Mouse (Mus musculus) heart, embryonic 15.5 days (tissue): ENCODE measurements around the gene Stx1b. TPM values are rescaled to one million over a fixed set of nuclear protein-coding genes. Genes with fewer than 3 reads are reported as not detected.
A peak's percentile ranks its signal among the peaks of the same experiment; 100 is the strongest.

Experiments
- ATAC-seq: fragments of 200-750 bp; cut with Nextera tagmentation; replicated peaks from 2 replicates; pipeline ENCODE4 v1.8.0; 2017; ENCODE audit warnings: low read depth, moderate TSS enrichment; ENCODE audit not compliant: insufficient number of reproducible peaks, insufficient read depth, low FRiP score
- H3K27ac ChIP-seq: fragments of 300-500 bp; sonication (generic); 2 replicates; pipeline ENCODE4 v1.5.1; 2015; ENCODE audit warnings: mild to moderate bottlenecking, inconsistent platforms
- H3K27me3 ChIP-seq: fragments of 300-500 bp; sonication (generic); 2 replicates; pipeline ENCODE4 v1.6.1; 2015; ENCODE audit warnings: inconsistent platforms
- H3K36me3 ChIP-seq: fragments of 300-500 bp; sonication (generic); 2 replicates; pipeline ENCODE4 v1.6.1; 2015; ENCODE audit warnings: mild to moderate bottlenecking, inconsistent platforms
- H3K4me1 ChIP-seq: fragments of 300-500 bp; sonication (generic); replicated peaks from 2 replicates; pipeline ENCODE4 v1.6.1; 2015; ENCODE audit warnings: inconsistent platforms
- H3K4me2 ChIP-seq: fragments of 300-500 bp; sonication (generic); 2 replicates; pipeline ENCODE4 v1.6.1; 2015; ENCODE audit warnings: inconsistent platforms, mild to moderate bottlenecking, moderate library complexity
- H3K4me3 ChIP-seq: fragments of 300-500 bp; sonication (generic); 2 replicates; pipeline ENCODE4 v1.5.1; 2015; ENCODE audit warnings: mild to moderate bottlenecking, inconsistent platforms
- H3K9ac ChIP-seq: fragments of 300-500 bp; sonication (generic); 2 replicates; pipeline ENCODE4 v1.6.1; 2015; ENCODE audit warnings: mild to moderate bottlenecking, inconsistent platforms
- H3K9me3 ChIP-seq: fragments of 300-500 bp; sonication (generic); replicated peaks from 2 replicates; pipeline ENCODE4 v1.6.1; 2016; ENCODE audit warnings: inconsistent platforms
- WGBS: fragments of 180-500 bp; shearing (Covaris S2); methylation state at CpG from one replicate; pipeline ENCODE4 v1.1.7; 2015; ENCODE audit warnings: mixed read lengths; 5-methylcytosine and 5-hydroxymethylcytosine counted together
- polyA plus RNA-seq: library from polyadenylated mRNA; unstranded; fragments of >200 nt; fragmentation: Nextera tagmentation; extraction: Ambion mirVana; gene quantifications from 2 replicates; pipeline ENCODE4 v1.2.1, GENCODE M21; 2015

The Stx1b gene
- polyA plus RNA-seq, 1 experiment from 2014 or later: 1.4 TPM

- no peak overlapping the region for H3K4me3 ChIP-seq
- no peaks in the 10 kb centered on the region; the same call in 1 of the 2 replicates for H3K27me3 ChIP-seq
- H3K36me3 ChIP-seq: no peaks in the 10 kb centered on the region
- no peak overlapping the region for H3K4me2 ChIP-seq
- 51% methylated on average over 15 of the region's 15 CpGs for WGBS
- no peaks in the 10 kb centered on the region for H3K9me3 ChIP-seq
- H3K9ac ChIP-seq: no peak overlapping the region
- ATAC-seq: peak; percentile 44; the same call in 1 of the 2 replicates
- H3K27ac ChIP-seq: peak overlapping the region; percentile 0; the same call in 1 of the 2 replicates
- H3K4me1 ChIP-seq: peaks cover 21% of the 10 kb centered on the region
Observed at GRCm38 (mm10) chr7:127815954-127816821, 8.2 kb downstream of the Stx1b start.

GRCm38 (mm10) chr7:127815116-127815665 lies 9.2 kb downstream of the Stx1b start:
- ATAC-seq: no peak
- Histone ChIP-seq H3K4me1 (peaks cover 21% of the 10 kb centered on the region), H3K27ac (peak overlapping the region; percentile 0; the same call in 1 of the 2 replicates), H3K36me3 (no peaks in the 10 kb centered on the region), H3K4me3 (no peak overlapping the region), H3K27me3 (no peaks in the 10 kb centered on the region; the same call in 1 of the 2 replicates), H3K9ac (no peak overlapping the region), H3K4me2 (no peak overlapping the region), H3K9me3 (no peaks in the 10 kb centered on the region)
- 86% methylated on average over 15 of the region's 15 CpGs for WGBS

- H3K9ac ChIP-seq: peak overlapping the region; percentile 8; the same call in 1 of the 2 replicates
- WGBS: 61% methylated on average over 19 of the region's 19 CpGs
- ATAC-seq: peak; percentile 79
Observed at GRCm38 (mm10) chr7:127814241-127814921, 10.0 kb downstream of the Stx1b start.

GRCm38 (mm10) chr7:127813821-127814220 lies 10.5 kb downstream of the Stx1b start:
- H3K4me1 ChIP-seq: peaks cover 21% of the 10 kb centered on the region
- H3K4me2 ChIP-seq: peak overlapping the region; percentile 45
- no peaks in the 10 kb centered on the region for H3K36me3 ChIP-seq
- H3K27ac ChIP-seq: peak overlapping the region; percentile 88
- no peak for ATAC-seq
- 0 out of 2 replicates have a peak overlapping the region, but pooled peaks have one; percentile 3 for H3K4me3 ChIP-seq
- H3K9ac ChIP-seq: no peak overlapping the region; the same call in 1 of the 2 replicates
- H3K9me3 ChIP-seq: no peaks in the 10 kb centered on the region
- WGBS: 71% methylated on average over 4 of the region's 4 CpGs
- no peaks in the 10 kb centered on the region; the same call in 1 of the 2 replicates for H3K27me3 ChIP-seq

More at GRCm38 (mm10) chr7:127814241-127814921, 10.0 kb downstream of the Stx1b start:
- H3K27ac ChIP-seq: peak overlapping the region; percentile 88
- H3K4me2 ChIP-seq: peak overlapping the region; percentile 45
- 0 out of 2 replicates have a peak overlapping the region, but pooled peaks have one; percentile 3 for H3K4me3 ChIP-seq
- no peaks in the 10 kb centered on the region for H3K36me3 ChIP-seq
- no peaks in the 10 kb centered on the region for H3K9me3 ChIP-seq
- peaks cover 21% of the 10 kb centered on the region for H3K4me1 ChIP-seq
- H3K27me3 ChIP-seq: no peaks in the 10 kb centered on the region; the same call in 1 of the 2 replicates

- Histone ChIP-seq H3K27me3 (no peaks in the 10 kb centered on the region), H3K9me3 (no peaks in the 10 kb centered on the region), H3K9ac (no peak overlapping the region), H3K4me3 (no peak overlapping the region), H3K27ac (no peak overlapping the region), H3K4me1 (peaks cover 21% of the 10 kb centered on the region), H3K36me3 (no peaks in the 10 kb centered on the region), H3K4me2 (no peak overlapping the region)
- WGBS: 63% methylated on average over 3 of the region's 3 CpGs
- no peak for ATAC-seq
Observed at GRCm38 (mm10) chr7:127812292-127812691, 12.1 kb downstream of the Stx1b start.

- Histone ChIP-seq H3K4me2 (no peak overlapping the region), H3K9ac (no peak overlapping the region), H3K27me3 (no peaks in the 10 kb centered on the region), H3K4me1 (peaks cover 21% of the 10 kb centered on the region), H3K36me3 (no peaks in the 10 kb centered on the region), H3K27ac (no peak overlapping the region), H3K9me3 (no peaks in the 10 kb centered on the region), H3K4me3 (no peak overlapping the region)
- no peak for ATAC-seq
- WGBS: 76% methylated on average over 4 of the region's 4 CpGs
Observed at GRCm38 (mm10) chr7:127811240-127811639, 13.1 kb downstream of the Stx1b start.

- H3K9me3 ChIP-seq: no peaks in the 10 kb centered on the region
- no peak overlapping the region for H3K4me3 ChIP-seq
- no peak overlapping the region for H3K9ac ChIP-seq
- peaks cover 17% of the 10 kb centered on the region for H3K4me1 ChIP-seq
- H3K36me3 ChIP-seq: no peaks in the 10 kb centered on the region
- H3K27me3 ChIP-seq: no peaks in the 10 kb centered on the region
- ATAC-seq: no peak
- no peak overlapping the region for H3K27ac ChIP-seq
- WGBS: 74% methylated on average over 10 of the region's 10 CpGs
- H3K4me2 ChIP-seq: no peak overlapping the region
Observed at GRCm38 (mm10) chr7:127810650-127811049, 13.7 kb downstream of the Stx1b start.

- 92% methylated on average over 1 of the region's 1 CpGs for WGBS
- no peak for ATAC-seq
Observed at GRCm38 (mm10) chr7:127809846-127810245, 14.5 kb downstream of the Stx1b start.

GRCm38 (mm10) chr7:127808821-127809220 lies 15.5 kb downstream of the Stx1b start:
- Histone ChIP-seq H3K9ac (no peak overlapping the region), H3K4me2 (no peak overlapping the region), H3K27ac (no peak overlapping the region), H3K4me1 (peaks cover 1% of the 10 kb centered on the region), H3K9me3 (no peaks in the 10 kb centered on the region), H3K27me3 (no peaks in the 10 kb centered on the region), H3K4me3 (no peak overlapping the region), H3K36me3 (no peaks in the 10 kb centered on the region)
- WGBS: 62% methylated on average over 5 of the region's 5 CpGs
- ATAC-seq: no peak

More at GRCm38 (mm10) chr7:127809846-127810245, 14.5 kb downstream of the Stx1b start:
- Histone ChIP-seq H3K27ac (no peak overlapping the region), H3K4me3 (no peak overlapping the region), H3K9ac (no peak overlapping the region), H3K9me3 (no peaks in the 10 kb centered on the region), H3K27me3 (no peaks in the 10 kb centered on the region), H3K4me2 (no peak overlapping the region), H3K4me1 (peaks cover 11% of the 10 kb centered on the region), H3K36me3 (no peaks in the 10 kb centered on the region)

GRCm38 (mm10) chr7:127802313-127802712 lies 22.0 kb downstream of the Stx1b start:
- no peaks in the 10 kb centered on the region for H3K27me3 ChIP-seq
- peaks cover 29% of the 10 kb centered on the region for H3K36me3 ChIP-seq
- 90% methylated on average over 17 of the region's 17 CpGs for WGBS
- ATAC-seq: no peak
- no peaks in the 10 kb centered on the region for H3K9me3 ChIP-seq
- H3K4me1 ChIP-seq: peaks cover 11% of the 10 kb centered on the region
- H3K4me3 ChIP-seq: no peak overlapping the region
- no peak overlapping the region for H3K9ac ChIP-seq
- H3K27ac ChIP-seq: no peak overlapping the region
- no peak overlapping the region for H3K4me2 ChIP-seq
